Mouse (Mus musculus): Measurements from ENCODE around the gene Dapk3.
"Not testable (repeated sequence)": the region's sequence is repeated elsewhere in the genome, so short reads cannot be mapped to it uniquely, and the experiment has no call there.

DNA sequence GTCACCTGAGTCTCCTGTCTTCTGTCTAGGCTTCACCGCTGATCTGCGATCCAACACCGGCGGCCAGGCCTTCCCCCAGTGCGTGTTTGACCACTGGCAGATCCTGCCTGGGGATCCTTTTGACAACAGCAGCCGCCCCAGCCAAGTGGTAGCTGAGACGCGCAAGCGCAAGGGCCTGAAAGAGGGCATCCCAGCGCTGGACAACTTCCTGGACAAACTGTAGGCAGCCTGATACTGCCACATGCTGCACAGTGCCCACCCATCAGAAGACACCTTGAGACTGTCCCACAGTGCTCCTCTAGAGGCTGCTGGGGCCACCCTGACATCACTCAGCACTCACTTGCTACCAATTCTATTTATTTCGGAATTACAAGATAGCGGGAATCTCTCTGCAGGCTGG lies 945 bp upstream of the Dapk3 start:
- not testable (repeated sequence) for TF ChIP-seq CTCF (IDR thresholded peaks at IDR 0.05; ENCODE audit: low read depth, low read length); EP300 (IDR thresholded peaks at IDR 0.05; ENCODE audit: insufficient read depth, low read depth, low read length); POLR2A (IDR thresholded peaks at IDR 0.05; ENCODE audit: insufficient read depth, low read length)

Measured in ES-Bruce4 (cell line).